Mouse (Mus musculus): ENCODE measurements around the gene Fbxw11.
"Not testable (repeated sequence)": the region's sequence is repeated elsewhere in the genome, so short reads cannot be mapped to it uniquely, and the experiment has no call there.

The Fbxw11 gene

GRCm38 (mm10) chr11:32708739-32709501 lies 66.4 kb downstream of the Fbxw11 start:
- DNase-seq (ENCODE audit: low read depth, low spot score) = no peak

GRCm38 (mm10) chr11:32709563-32709962 lies 67.0 kb downstream of the Fbxw11 start:
- peak; percentile 62 for DNase-seq (ENCODE audit: low read depth, low spot score)

- peak; percentile 63 for DNase-seq (ENCODE audit: low read depth, low spot score)
Observed at GRCm38 (mm10) chr11:32714230-32714629, 71.7 kb downstream of the Fbxw11 start.

GRCm38 (mm10) chr11:32714896-32715295 lies 72.4 kb downstream of the Fbxw11 start:
- DNase-seq (ENCODE audit: low read depth, low spot score) = peak; percentile 43

- DNase-seq (ENCODE audit: low read depth, low spot score) = peak; percentile 44
Observed at GRCm38 (mm10) chr11:32715495-32715894, 73.0 kb downstream of the Fbxw11 start.

- no peak for DNase-seq (ENCODE audit: low read depth, low spot score)
Observed at GRCm38 (mm10) chr11:32715970-32716369, 73.4 kb downstream of the Fbxw11 start.

GRCm38 (mm10) chr11:32716876-32717275 lies 74.4 kb downstream of the Fbxw11 start:
- DNase-seq (ENCODE audit: low read depth, low spot score) = no peak

- not testable (repeated sequence) for DNase-seq (ENCODE audit: low read depth, low spot score)
Observed at GRCm38 (mm10) chr11:32717711-32718110, 75.2 kb downstream of the Fbxw11 start.

- no peak for DNase-seq (ENCODE audit: low read depth, low spot score)
Observed at GRCm38 (mm10) chr11:32718371-32718770, 75.8 kb downstream of the Fbxw11 start.

- DNase-seq (ENCODE audit: low read depth, low spot score) = no peak
Observed at GRCm38 (mm10) chr11:32718979-32719378, 76.5 kb downstream of the Fbxw11 start.

GRCm38 (mm10) chr11:32722653-32723052 lies 80.1 kb downstream of the Fbxw11 start:
- DNase-seq (ENCODE audit: low read depth, low spot score) = no peak

GRCm38 (mm10) chr11:32723287-32723686 lies 80.8 kb downstream of the Fbxw11 start:
- DNase-seq (ENCODE audit: low read depth, low spot score) = no peak

- DNase-seq (ENCODE audit: low read depth, low spot score) = no peak
Observed at GRCm38 (mm10) chr11:32725171-32725570, 82.6 kb downstream of the Fbxw11 start.

- DNase-seq (ENCODE audit: low read depth, low spot score) = no peak
Observed at GRCm38 (mm10) chr11:32732467-32732866, 89.9 kb downstream of the Fbxw11 start.

GRCm38 (mm10) chr11:32733195-32733594 lies 90.7 kb downstream of the Fbxw11 start:
- no peak for DNase-seq (ENCODE audit: low read depth, low spot score)

GRCm38 (mm10) chr11:32736371-32736770 lies 93.8 kb downstream of the Fbxw11 start:
- no peak for DNase-seq (ENCODE audit: low read depth, low spot score)

- DNase-seq (ENCODE audit: low read depth, low spot score) = no peak
Observed at GRCm38 (mm10) chr11:32737729-32738128, 95.2 kb downstream of the Fbxw11 start.

GRCm38 (mm10) chr11:32743891-32744290 lies 101.4 kb downstream of the Fbxw11 start:
- DNase-seq (ENCODE audit: low read depth, low spot score) = no peak

- no peak for DNase-seq (ENCODE audit: low read depth, low spot score)
Observed at GRCm38 (mm10) chr11:32744463-32744862, 101.9 kb downstream of the Fbxw11 start.

- no peak for DNase-seq (ENCODE audit: low read depth, low spot score)
Observed at GRCm38 (mm10) chr11:32745466-32745865, 102.9 kb downstream of the Fbxw11 start.

GRCm38 (mm10) chr11:32746036-32746435 lies 103.5 kb downstream of the Fbxw11 start:
- DNase-seq (ENCODE audit: low read depth, low spot score) = no peak

- no peak for DNase-seq (ENCODE audit: low read depth, low spot score)
Observed at GRCm38 (mm10) chr11:32746475-32746874, 104.0 kb downstream of the Fbxw11 start.

- no peak for DNase-seq (ENCODE audit: low read depth, low spot score)
Observed at GRCm38 (mm10) chr11:32748800-32749199, 106.3 kb downstream of the Fbxw11 start.
